16 mouse cellular contexts compared by ENCODE assay signal in genomic region chr13:115631410-115632105, GRCm38 (mm10).
DNase-seq lines count a peak whose midpoint lies in the region; ATAC-seq and TF ChIP-seq lines count a peak whose summit lies in the region.
"Had no signal": no experiment of that assay in that cellular context is flagged by ENCODE, and none has a peak within 500 bp of the region (broad histone marks: within the 10 kb centered on the region; RNA-seq: fewer than 3 reads in every experiment).

No protein-coding gene starts in this region.

- no peaks in the 10 kb centered on the region for H3K9me3 ChIP-seq in embryonic facial prominence, embryonic 12.5 days
- no peaks in the 10 kb centered on the region for H3K9me3 ChIP-seq in hindbrain, embryonic 10.5 days
- no peaks in the 10 kb centered on the region for H3K9me3 ChIP-seq in midbrain, embryonic 12.5 days
- no peaks in the 10 kb centered on the region for H3K9me3 ChIP-seq in heart, embryonic 11.5 days (replicated peaks; ENCODE audit: control insufficient read depth, low read length)
- H3K9me3 ChIP-seq: stomach, embryonic 15.5 days had no signal

- no peak overlapping the region for H3K4me2 ChIP-seq in embryonic facial prominence, embryonic 12.5 days (replicated peaks)
- H3K4me2 ChIP-seq in midbrain, embryonic 12.5 days (replicated peaks), result peak overlapping the region; percentile 14; the same call in 1 of the 2 replicates
- no peak overlapping the region for H3K4me2 ChIP-seq in heart, embryonic 11.5 days
- H3K4me2 ChIP-seq: stomach, embryonic 15.5 days had no signal

- TF ChIP-seq CTCF in heart, adult 2 months (IDR thresholded peaks at IDR 0.05), result no peak

- 64% methylated on average over 10 of the region's 10 CpGs for whole genome bisulfite sequencing in embryonic facial prominence, embryonic 12.5 days
- 35% methylated on average over 10 of the region's 10 CpGs for WGBS in hindbrain, embryonic 10.5 days
- WGBS in midbrain, embryonic 12.5 days, result 33% methylated on average over 10 of the region's 10 CpGs
- WGBS in heart, adult 2 months, result 80% methylated on average over 10 of the region's 10 CpGs
- 81% methylated on average over 10 of the region's 10 CpGs for WGBS in heart, embryonic 11.5 days (ENCODE audit: insufficient replicate concordance)

- H3K4me1 ChIP-seq in embryonic facial prominence, embryonic 12.5 days, result no peaks in the 10 kb centered on the region
- peaks cover 10% of the 10 kb centered on the region; the same call in 1 of the 2 replicates for H3K4me1 ChIP-seq in hindbrain, embryonic 10.5 days (replicated peaks)
- peaks cover 9% of the 10 kb centered on the region; the same call in 1 of the 2 replicates for H3K4me1 ChIP-seq in midbrain, embryonic 12.5 days
- H3K4me1 ChIP-seq in heart, adult 2 months (ENCODE audit: control insufficient read depth, insufficient read depth, low read length), result no peaks in the 10 kb centered on the region
- H3K4me1 ChIP-seq in heart, embryonic 11.5 days (ENCODE audit: control insufficient read depth, insufficient read depth, low read length), result no peaks in the 10 kb centered on the region
- H3K4me1 ChIP-seq: stomach, embryonic 15.5 days had no signal

- peak; percentile 1 for DNase-seq in brain, adult 2 months (ENCODE audit: low read depth, low spot score)
- peak; percentile 43 for DNase-seq in hindbrain, embryonic 10.5 days (ENCODE audit: low spot score)
- no peak for DNase-seq in heart, adult 2 months
- DNase-seq in layer of hippocampus, postnatal 36 days, result no peak
- no peak for DNase-seq in spleen, adult 12 weeks (ENCODE audit: low spot score)
- DNase-seq: cerebellum, adult 9-10 months; kidney, postnatal 10 days; lung, postnatal 36 days; thymus, postnatal 36 days had no signal

- H3K36me3 ChIP-seq in embryonic facial prominence, embryonic 12.5 days, result no peaks in the 10 kb centered on the region
- no peaks in the 10 kb centered on the region for H3K36me3 ChIP-seq in hindbrain, embryonic 10.5 days
- no peaks in the 10 kb centered on the region for H3K36me3 ChIP-seq in midbrain, embryonic 12.5 days
- H3K36me3 ChIP-seq in heart, adult 2 months (ENCODE audit: control insufficient read depth, insufficient read depth, low read length), result no peaks in the 10 kb centered on the region
- H3K36me3 ChIP-seq in heart, embryonic 11.5 days (ENCODE audit: control insufficient read depth, insufficient read depth, low read length), result no peaks in the 10 kb centered on the region
- H3K36me3 ChIP-seq: stomach, embryonic 15.5 days had no signal

- no peak overlapping the region for H3K9ac ChIP-seq in embryonic facial prominence, embryonic 12.5 days
- H3K9ac ChIP-seq in midbrain, embryonic 12.5 days (replicated peaks), result no peak overlapping the region
- no peak overlapping the region for H3K9ac ChIP-seq in heart, adult 2 months (ENCODE audit: low read depth, low read length)
- no peak overlapping the region for H3K9ac ChIP-seq in heart, embryonic 11.5 days (ENCODE audit: low read depth, low read length)
- H3K9ac ChIP-seq: liver, embryonic 14.5 days; stomach, embryonic 15.5 days had no signal

- H3K4me3 ChIP-seq in embryonic facial prominence, embryonic 12.5 days, result no peak overlapping the region
- no peak overlapping the region for H3K4me3 ChIP-seq in hindbrain, embryonic 10.5 days
- H3K4me3 ChIP-seq in midbrain, embryonic 12.5 days, result no peak overlapping the region
- no peak overlapping the region for H3K4me3 ChIP-seq in heart, adult 2 months
- H3K4me3 ChIP-seq in heart, embryonic 11.5 days (ENCODE audit: low read depth, low read length), result no peak overlapping the region
- H3K4me3 ChIP-seq: stomach, embryonic 15.5 days had no signal

- H3K79me2 ChIP-seq in heart, adult 2 months (replicated peaks; ENCODE audit: control insufficient read depth, insufficient read depth, low read length), result no peaks in the 10 kb centered on the region

- no peak for TF ChIP-seq EP300 in heart, adult 2 months (IDR thresholded peaks at IDR 0.05; ENCODE audit: insufficient read depth, low read depth, low read length)

- no peaks in the 10 kb centered on the region for H3K27me3 ChIP-seq in embryonic facial prominence, embryonic 12.5 days
- H3K27me3 ChIP-seq in hindbrain, embryonic 10.5 days (ENCODE audit: insufficient read depth, poor library complexity, severe bottlenecking), result peaks cover 54% of the 10 kb centered on the region
- H3K27me3 ChIP-seq in midbrain, embryonic 12.5 days, result peaks cover 8% of the 10 kb centered on the region; the same call in 1 of the 2 replicates
- no peaks in the 10 kb centered on the region for H3K27me3 ChIP-seq in heart, adult 2 months (ENCODE audit: control insufficient read depth, insufficient read depth, low read length)
- H3K27me3 ChIP-seq in heart, embryonic 11.5 days (ENCODE audit: control insufficient read depth, insufficient read depth, low read length), result no peaks in the 10 kb centered on the region
- H3K27me3 ChIP-seq: stomach, embryonic 15.5 days had no signal

- no peak overlapping the region for H3K27ac ChIP-seq in embryonic facial prominence, embryonic 12.5 days
- no peak overlapping the region for H3K27ac ChIP-seq in hindbrain, embryonic 10.5 days
- 0 out of 2 replicates have a peak overlapping the region, but pooled peaks have one; percentile 6 for H3K27ac ChIP-seq in midbrain, embryonic 12.5 days (replicated peaks)
- H3K27ac ChIP-seq in heart, adult 2 months, result no peak overlapping the region
- H3K27ac ChIP-seq in heart, embryonic 11.5 days (ENCODE audit: low read depth, low read length), result no peak overlapping the region
- H3K27ac ChIP-seq: liver, embryonic 14.5 days; stomach, embryonic 15.5 days had no signal

- no peak for TF ChIP-seq POLR2A in heart, adult 2 months (IDR thresholded peaks at IDR 0.05; ENCODE audit: insufficient read depth, low read depth, low read length)

- peak; percentile 60; the same call in 1 of the 2 replicates for ATAC-seq in embryonic facial prominence, embryonic 12.5 days (ENCODE audit: insufficient number of reproducible peaks, insufficient read depth, low FRiP score, low TSS enrichment)
- peak; percentile 89 for ATAC-seq in midbrain, embryonic 12.5 days (ENCODE audit: low FRiP score, low read depth)
- ATAC-seq in heart, embryonic 11.5 days (replicated peaks; ENCODE audit: insufficient number of reproducible peaks, low FRiP score, low TSS enrichment), result no peak
- ATAC-seq: CD4-positive, CD25-positive, alpha-beta regulatory T cell, adult 4 months; inflammation-experienced regulatory T-cells, adult 6 months had no signal

- intact Hi-C loops in heart, adult 2 months (cut with DNase I), result no loop called here

Comparison
In these comparisons a context has a peak if more than half of its experiments do, and no peak if none do; other contexts are left out.
1. DNase-seq: peak in brain, adult 2 months (single experiment) and hindbrain, embryonic 10.5 days (single experiment); none in heart, adult 2 months (0 of 2), layer of hippocampus, postnatal 36 days (0 of 2) and spleen, adult 12 weeks (single experiment).